Mouse (Mus musculus) ZHBTc4 (cell line): ENCODE results near the gene Ippk.

Source experiments
- DNase-seq: peaks from one replicate; pipeline ENCODE4 v3.0.0-alpha.2; 2011; ENCODE audit warnings: low read depth, low spot score

Gene Ippk

GRCm38 (mm10) chr13:49420754-49421605 lies at the start of gene Ippk:
Gene Ippk, plus strand, starts transcription at chr13:49421249.
- peak; percentile 99 for DNase-seq

DNA sequence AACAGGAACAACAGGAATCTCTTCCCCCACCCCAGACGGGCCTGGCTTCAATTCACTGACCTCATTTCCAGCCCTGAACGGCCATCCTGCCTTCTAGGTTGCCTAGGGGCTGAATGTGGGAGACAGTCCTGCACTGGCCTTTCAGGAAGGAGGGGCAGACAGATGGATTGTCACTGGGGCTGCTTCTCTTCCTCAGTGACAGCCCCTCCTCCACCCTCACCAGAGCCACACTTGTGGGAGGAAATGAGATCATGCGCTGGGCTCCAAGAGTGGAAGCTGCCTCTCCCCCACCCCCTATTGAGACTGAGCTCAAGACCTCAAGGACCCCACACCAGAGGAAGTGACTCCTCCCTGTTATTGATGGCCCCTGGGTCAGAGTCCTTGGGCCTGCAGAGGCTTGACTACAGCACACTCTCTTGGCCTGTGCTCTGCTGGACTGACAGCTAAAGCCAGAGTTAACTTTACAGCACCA lies 49.6 kb upstream of the Ippk start:
- DNase-seq = peak; percentile 32

GRCm38 (mm10) chr13:49372370-49373060 lies 48.5 kb upstream of the Ippk start:
- no peak for DNase-seq

DNA sequence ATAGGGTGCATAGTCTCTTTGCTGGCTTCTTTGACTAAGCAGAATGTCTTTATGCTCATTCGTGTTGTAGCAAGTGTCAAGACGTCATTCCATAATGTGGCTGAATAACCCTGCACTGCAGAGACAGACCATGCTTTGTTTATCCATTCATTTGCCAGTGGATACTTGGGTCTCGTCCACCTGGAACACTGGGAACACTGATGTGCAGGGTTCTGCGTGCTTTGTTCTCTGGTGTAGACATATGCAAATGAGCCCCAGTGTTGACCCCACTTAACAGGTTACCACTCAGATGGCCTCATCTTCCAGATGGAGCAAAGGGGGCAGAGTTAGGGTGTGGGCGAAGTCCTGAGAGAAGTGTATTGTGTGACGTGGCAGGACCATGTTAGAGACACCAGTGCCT lies 46.7 kb upstream of the Ippk start:
- no peak for DNase-seq

- no peak for DNase-seq
Observed at GRCm38 (mm10) chr13:49374730-49375129, 46.3 kb upstream of the Ippk start.

DNA sequence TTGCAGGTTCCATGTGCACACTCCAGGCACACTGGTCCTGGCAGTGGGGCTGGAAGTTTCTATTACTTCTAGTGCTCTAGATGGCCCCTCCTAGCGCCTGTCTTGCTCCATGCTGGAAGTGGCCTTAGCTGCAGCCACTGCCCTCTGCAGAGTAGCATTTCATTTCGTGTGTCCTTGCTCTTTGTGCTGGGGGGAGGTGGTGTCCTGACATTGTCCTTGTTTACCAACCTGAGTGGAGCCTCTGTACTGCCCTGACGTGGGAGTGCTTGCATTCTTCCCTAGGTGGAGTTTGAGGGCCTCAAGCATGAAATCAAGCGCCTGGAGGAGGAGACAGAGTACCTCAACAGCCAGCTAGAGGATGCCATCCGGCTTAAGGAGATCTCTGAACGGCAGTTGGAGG lies 43.4 kb upstream of the Ippk start:
- no peak for DNase-seq

GRCm38 (mm10) chr13:49379301-49379700 lies 41.7 kb upstream of the Ippk start:
- no peak for DNase-seq

DNA sequence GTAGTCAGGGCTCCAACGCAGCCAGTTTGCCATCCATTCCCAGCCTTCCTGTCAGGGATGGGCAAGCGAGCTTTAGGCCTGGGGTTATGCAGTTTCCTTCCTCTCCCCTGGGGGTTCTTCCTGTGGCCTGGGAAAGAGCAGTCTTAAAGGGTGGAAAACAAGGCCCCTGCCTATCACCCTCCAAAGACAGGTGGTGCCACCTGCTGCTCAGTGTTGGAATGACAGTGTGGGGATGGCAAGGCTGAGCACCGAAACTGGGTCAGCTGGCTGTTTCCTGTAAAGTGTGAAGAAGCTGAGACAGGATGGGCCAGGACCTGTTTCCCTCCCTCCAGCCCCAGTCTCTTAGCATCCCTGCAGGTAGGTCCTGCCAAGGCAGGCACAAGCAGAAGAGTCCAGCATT lies 39.8 kb upstream of the Ippk start:
- peak; percentile 91 for DNase-seq

DNA sequence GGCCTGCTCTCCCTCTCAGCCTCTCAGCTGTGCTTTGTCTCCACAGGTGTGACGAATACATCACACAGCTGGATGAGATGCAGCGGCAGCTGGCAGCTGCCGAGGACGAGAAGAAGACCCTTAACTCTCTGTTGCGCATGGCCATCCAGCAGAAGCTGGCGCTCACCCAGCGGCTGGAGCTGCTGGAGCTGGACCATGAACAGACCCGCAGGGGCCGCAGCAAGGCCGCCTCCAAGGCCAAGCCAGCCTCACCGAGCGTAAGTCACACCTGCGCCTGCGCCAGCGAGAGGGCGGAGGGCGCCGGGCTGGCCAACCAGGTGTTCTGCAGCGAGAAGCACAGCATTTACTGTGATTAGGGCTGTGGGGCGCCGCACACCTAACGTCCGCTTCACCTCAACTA lies 38.1 kb upstream of the Ippk start:
- DNase-seq = peak; percentile 32

DNA sequence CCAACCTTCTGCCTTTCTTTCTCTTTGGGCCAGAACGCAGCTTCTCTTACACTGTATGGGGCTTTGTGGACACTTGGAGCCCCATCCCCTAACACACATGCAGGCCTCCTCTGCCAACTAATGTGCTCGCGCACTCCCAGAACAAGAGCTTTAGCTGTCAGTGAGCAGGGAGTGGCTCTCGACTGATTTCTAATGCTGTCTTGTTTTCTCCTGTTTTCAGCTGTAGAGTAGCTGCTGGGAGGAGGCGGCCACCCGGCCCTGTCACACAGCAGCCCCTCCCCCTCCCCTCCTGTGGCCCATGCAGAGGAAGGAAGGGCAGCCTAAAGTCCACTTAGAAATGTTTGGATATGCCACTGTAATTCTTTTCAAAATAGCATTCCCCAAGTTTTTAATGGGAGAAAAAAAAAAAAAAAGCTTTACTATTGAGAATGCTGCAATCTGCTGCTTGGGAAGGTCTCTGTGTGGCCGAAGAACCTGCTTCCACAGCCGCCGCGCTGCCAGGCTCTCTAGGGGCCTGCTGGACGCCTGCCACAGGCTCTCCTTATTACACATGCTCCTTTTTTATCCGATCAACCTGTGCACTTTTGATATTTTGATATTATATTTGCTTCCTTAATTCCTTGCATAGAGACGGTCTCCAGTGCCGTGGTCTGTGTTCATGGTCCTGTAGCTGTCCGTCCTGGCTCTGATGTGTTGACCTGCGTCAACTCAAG lies 36.1 kb upstream of the Ippk start:
- no peak for DNase-seq

DNA sequence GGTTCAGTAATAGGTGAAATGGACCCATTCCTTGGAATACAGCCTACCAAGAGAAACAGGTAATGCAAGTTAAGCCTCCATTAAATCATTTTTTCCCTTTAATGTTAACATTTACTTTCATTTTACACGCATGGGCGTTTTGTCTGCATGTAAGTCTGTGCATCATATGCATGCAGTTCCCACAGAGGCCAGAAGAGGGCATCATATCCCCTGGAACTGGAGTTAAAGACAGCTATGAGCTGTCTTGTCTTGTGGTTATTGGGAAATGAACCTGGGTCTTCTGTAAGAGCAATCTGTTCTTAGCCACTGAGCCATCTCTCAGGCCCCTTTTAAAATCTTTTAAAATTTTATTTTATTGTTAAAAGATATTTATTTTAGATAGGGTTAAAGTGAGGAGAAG lies 29.7 kb upstream of the Ippk start:
- DNase-seq = peak; percentile 79

DNA sequence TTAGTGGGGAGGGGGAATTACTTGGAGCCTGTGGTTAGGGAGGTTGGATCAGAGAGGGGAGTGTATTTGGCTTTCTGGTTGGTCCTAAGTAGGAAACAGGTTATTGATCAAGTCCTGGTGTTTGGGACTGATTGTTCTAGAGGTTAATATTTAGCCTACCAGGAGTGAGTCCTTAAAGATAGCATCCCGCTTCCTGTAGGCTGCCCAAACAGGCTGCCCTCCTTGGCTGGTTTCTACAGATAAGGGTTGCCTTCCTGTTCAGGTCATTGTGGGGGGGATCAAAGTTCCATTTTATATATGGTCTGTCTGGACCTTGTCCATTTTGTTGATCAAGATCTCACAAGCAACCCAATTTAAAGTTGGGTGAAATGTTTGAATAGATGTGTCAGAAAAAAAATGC lies 27.5 kb upstream of the Ippk start:
- no peak for DNase-seq

- no peak for DNase-seq
Observed at GRCm38 (mm10) chr13:49394886-49395447, 26.1 kb upstream of the Ippk start.

- no peak for DNase-seq
Observed at GRCm38 (mm10) chr13:49396798-49397197, 24.3 kb upstream of the Ippk start.

- DNase-seq = no peak
Observed at GRCm38 (mm10) chr13:49398191-49398590, 22.9 kb upstream of the Ippk start.

DNA sequence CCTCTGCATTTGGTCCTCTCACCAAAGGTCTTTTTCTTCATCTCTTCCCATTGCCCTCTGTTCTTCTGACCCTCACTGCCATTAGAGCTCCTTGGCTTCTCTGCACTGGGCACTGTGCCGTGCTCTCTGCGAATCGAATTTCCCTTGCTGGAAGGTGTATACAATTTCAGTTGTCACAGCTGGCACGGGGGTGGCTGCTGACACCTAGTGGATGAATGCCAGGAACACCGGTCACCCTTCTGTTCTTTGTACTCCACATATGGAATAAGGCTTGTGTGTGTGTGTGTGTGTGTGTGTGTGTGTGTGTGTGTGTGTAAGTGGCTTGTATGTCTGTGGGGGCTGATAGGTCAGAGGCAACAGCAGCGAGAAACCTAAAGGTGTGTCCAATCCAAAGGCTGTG lies 20.9 kb upstream of the Ippk start:
- DNase-seq = no peak

- DNase-seq = no peak
Observed at GRCm38 (mm10) chr13:49402628-49403027, 18.4 kb upstream of the Ippk start.

- DNase-seq = no peak
Observed at GRCm38 (mm10) chr13:49407795-49408194, 13.3 kb upstream of the Ippk start.

- peak; percentile 49 for DNase-seq
Observed at GRCm38 (mm10) chr13:49421606-49421917, 513 bp downstream of the Ippk start.

DNA sequence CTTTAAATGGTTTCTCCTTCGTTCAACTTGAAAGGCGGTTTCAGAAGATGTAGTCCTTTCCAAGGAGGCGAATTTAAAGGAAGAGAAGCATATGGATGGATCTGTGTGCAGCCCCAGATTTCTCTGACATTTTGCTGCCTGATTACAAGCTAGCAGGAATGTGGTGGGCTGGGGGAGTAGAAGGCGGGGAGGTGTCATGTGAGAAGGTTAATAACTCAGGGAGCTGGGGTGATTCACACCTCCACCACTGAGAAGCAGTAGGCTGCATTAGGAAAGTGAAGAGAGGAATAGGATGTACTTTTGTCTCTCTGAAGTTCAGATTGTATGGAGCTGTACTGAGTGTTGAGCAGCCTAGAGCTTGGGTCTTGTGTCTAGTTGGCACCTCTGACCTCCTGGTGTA lies 910 bp downstream of the Ippk start:
- no peak for DNase-seq

GRCm38 (mm10) chr13:49426736-49427135 lies 5.7 kb downstream of the Ippk start:
- peak; percentile 25 for DNase-seq

DNA sequence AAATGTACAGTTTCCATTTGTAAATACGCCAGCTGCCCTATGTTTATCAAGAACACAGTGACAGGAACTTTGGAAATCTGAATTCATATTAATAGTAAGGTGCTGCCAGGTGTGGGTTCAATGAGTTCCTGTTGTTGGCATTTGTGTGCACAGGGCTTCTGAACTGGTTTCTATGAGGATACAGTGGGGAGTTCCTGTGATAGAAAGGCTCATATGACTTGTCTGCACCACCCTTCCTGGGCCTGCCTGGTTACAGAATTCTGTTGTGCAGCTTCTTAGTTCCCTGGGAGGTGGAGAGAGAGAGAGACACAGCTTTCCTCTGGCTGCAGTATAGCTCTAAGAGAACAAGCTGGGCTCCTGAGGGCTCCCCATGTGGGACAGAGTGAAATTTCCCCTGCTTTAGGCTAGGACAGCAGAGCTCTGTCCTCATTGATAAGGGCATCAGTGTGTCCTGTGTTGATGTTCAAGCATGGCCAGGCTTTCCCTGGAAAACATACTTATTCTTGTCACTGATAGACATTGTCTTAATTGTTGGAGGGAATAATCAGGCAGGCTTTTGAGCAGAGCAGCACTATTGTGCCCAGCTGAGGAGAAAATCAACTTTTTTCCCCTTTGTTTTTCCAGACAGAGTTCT lies 7.1 kb downstream of the Ippk start:
- no peak for DNase-seq
